Mouse (Mus musculus) right cerebral cortex, postnatal 25 days (tissue): ENCODE data around the gene Lag3.

Experiments
- DNase-seq: peaks from one replicate; pipeline ENCODE4 v3.0.0; 2022

Lag3 gene

DNA sequence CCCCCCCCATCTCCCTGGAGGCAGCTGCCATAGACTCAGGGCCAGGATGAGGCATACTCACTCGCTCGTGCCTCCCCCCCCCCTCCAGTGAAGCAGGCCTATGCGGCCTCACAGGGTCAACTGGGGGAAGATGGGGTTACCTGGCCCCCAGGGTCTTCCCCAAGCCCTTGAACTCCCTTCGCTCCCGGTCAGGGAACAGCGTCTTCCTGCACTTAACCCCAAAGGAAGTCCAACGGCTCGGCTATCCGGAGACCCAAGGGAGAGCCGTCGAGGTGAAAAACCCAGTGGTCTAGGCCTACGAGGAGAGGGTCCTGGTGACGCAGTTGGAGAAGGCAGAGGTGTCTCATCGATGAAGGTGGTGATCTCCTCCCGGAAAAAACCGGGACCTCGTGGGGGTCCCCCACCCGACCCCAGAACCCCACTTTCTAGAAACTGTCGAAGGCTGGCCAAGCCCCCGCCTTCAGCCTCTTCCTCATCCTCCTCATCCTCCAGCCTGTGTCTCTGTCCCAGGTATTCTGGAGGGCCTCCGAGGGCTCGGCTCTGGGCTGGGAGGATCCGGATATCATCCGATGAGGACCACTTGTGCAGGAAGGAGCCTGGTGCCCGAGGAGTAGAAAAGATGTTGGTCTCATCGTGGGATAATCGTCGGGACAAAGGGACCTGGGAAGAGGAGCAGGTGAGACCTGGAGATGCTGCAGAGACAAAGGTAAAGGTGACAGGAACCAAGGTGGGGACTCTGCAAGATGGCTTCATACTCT is 52.8 kb downstream of the Lag3 start:
- DNase-seq, result no peak

DNA sequence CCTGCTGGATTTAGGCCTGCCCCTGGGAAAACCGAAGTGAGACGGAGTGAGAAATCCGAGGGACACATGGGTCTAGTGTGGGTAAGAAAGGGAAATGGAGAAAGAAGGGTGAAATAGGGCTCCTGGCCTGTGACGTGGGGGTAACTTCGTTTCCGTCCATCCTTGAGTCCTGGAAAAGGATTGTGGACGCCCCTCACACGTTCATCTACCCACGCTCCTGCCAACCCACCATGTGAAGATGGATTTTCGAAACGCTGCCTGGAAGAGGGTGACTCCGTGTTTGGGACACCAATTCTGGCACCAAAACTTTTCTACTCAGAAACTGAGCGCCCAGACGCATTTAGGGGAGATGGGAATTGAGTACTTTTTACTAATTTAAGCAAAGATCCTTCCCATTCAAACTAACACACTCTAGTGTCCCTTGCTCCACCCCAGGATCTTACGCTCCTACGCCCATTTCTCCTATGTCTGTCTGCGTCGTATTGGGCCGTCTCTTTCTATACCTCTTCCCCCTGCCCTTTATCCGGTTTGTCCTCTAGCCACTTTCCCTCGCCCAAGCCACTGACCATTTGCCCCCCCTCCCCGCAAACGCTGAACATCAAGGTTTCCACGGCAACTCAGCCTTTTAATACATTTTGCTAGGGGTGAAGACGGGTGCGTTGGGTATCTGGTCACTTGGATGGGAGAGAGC is 53.5 kb downstream of the Lag3 start:
- DNase-seq, result peak; percentile 37

DNA sequence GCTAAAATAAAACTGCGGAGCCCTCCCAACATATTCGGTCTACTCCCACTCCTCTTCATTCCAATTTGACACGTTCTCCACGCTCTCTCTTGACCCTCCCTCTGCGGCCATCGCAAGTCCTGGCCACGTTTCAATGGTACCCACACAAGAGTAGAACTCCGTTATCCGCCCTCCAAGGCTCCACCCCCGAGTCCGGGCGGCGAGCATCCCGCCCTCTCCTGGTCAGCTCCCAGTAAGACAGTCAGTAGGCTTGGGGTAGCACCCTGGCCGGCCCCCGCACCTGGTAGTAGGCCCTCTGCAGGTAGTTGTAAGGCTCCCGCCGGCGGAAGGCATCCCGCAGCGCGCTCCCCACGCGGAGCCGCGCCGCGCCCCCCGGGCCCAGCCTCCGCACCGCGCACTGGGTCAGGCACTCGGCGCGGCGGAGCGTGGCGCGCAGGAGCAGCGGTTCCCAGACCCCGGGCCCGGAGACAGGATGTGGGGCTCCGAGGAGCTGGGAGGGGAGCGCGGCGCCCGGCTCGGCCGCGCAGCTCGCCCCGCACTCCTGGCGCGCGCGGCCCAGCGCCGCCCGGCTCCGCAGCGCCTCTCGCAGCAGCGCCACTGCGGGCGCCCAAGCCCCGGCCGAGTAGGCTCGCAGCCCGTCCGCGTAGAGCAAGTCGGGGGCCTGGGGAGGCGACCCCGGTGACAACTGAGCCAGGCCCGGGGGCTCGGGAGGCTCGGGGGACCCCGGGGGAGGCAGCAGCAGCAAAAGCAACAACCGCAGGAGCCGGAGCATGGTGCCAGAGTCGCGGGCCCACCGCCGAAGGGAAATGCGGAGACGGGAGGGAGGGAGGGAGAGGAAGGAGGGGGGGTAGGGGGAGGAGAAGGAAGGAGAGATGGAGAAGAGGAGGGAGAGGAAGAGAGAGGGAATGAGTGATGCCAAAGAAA is 54.3 kb downstream of the Lag3 start, which contains the start of gene P3h3:
Gene P3h3, minus strand, starts transcription at position 837 of the 924 bp plus-strand sequence.
- DNase-seq, result peak; percentile 88

DNA sequence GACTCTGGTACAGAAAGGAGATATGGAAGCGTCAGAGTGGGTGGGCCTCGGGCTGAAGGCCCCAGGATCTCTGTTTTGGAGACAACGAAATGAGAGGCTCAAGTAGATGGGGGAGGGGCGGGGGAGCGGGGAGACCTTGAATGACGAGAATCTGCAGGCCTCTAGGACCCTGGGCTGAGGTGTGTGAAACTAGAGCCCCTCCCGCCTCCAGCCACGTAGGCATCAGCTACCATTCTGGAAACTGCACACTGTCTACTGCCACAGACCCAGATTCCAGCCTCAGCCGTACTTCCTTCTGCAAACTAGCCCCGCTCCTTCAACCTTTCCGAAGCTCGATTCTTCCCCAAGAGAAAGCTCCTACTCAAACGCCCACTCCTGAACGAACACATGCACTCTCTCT is 55.2 kb downstream of the Lag3 start:
- DNase-seq, result peak; percentile 49

DNA sequence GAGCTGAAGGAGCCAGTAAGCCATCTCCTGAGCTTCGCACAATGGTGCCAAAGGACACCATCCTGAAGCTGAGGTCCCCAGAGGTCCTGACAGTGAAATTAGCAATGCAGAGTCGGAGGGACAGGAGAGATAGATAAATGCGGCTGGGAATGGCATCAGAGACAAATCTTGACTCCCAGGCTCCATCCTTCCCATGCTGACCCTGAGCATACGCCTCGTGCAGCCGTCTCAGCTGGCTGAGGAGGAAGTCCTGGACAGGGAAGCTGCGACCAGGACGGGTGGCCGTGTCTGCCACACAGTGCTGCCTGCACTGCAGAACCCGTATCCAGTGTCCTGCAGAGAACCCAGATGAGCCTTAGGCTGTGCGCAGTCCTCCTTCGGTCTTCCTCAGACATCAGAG is 56.9 kb downstream of the Lag3 start:
- DNase-seq, result no peak
